21 mouse cellular contexts compared by ENCODE assay signal in genomic region chr2:72077490-72078139, GRCm38 (mm10).
A peak's percentile ranks its signal among the peaks of the same experiment; 100 is the strongest.
DNase-seq lines count a peak whose midpoint lies in the region; ATAC-seq and TF ChIP-seq lines count a peak whose summit lies in the region.
"Had no signal": no experiment of that assay in that cellular context is flagged by ENCODE, and none has a peak within 500 bp of the region (broad histone marks: within the 10 kb centered on the region; RNA-seq: fewer than 3 reads in every experiment).

No protein-coding gene starts in this region.

- H3K4me1 ChIP-seq in liver, postnatal 0 days (ENCODE audit: insufficient read depth) = peaks cover 2% of the 10 kb centered on the region; the same call in 1 of the 2 replicates
- peaks cover 17 to 25% of the 10 kb centered on the region in 2 experiments for H3K4me1 ChIP-seq in CH12.LX (ENCODE audit: control insufficient read depth in 1 of 2, insufficient read depth in 2 of 2)
- H3K4me1 ChIP-seq: embryonic facial prominence, embryonic 15.5 days; hindbrain, embryonic 12.5 days had no signal

- no peaks in the 10 kb centered on the region for H3K36me3 ChIP-seq in liver, postnatal 0 days (replicated peaks; ENCODE audit: insufficient read depth, low read length)
- no peaks in the 10 kb centered on the region for H3K36me3 ChIP-seq in CH12.LX (replicated peaks in 1 of 2; ENCODE audit: control insufficient read depth in 1 of 2, insufficient read depth in 1 of 2, low read length in 1 of 2)
- H3K36me3 ChIP-seq: embryonic facial prominence, embryonic 15.5 days; forebrain, embryonic 10.5 days; heart, embryonic 13.5 days; hindbrain, embryonic 12.5 days had no signal

- no peaks in the 10 kb centered on the region for H3K79me2 ChIP-seq in CH12.LX (replicated peaks; ENCODE audit: control insufficient read depth, extremely low read depth, insufficient read depth, poor library complexity, severe bottlenecking)

- no peak for TF ChIP-seq RAD21 in CH12.LX (IDR thresholded peaks at IDR 0.05; ENCODE audit: low read depth, low read length)

- H3K9me3 ChIP-seq in liver, postnatal 0 days (ENCODE audit: low read length) = no peaks in the 10 kb centered on the region
- no peaks in the 10 kb centered on the region for H3K9me3 ChIP-seq in CH12.LX (replicated peaks; ENCODE audit: low read length)
- H3K9me3 ChIP-seq: embryonic facial prominence, embryonic 15.5 days; forebrain, embryonic 10.5 days; heart, embryonic 13.5 days; hindbrain, embryonic 12.5 days had no signal

- no peak for TF ChIP-seq EP300 in liver, postnatal 0 days (IDR thresholded peaks at IDR 0.05; ENCODE audit: low read depth)
- no peak for TF ChIP-seq EP300 in CH12.LX (IDR thresholded peaks at IDR 0.05; ENCODE audit: low read length)

- H3K9ac ChIP-seq in liver, postnatal 0 days (replicated peaks) = no peak overlapping the region
- H3K9ac ChIP-seq in CH12.LX (ENCODE audit: insufficient read depth, low read depth) = no peak overlapping the region
- H3K9ac ChIP-seq: embryonic facial prominence, embryonic 15.5 days; heart, embryonic 13.5 days; hindbrain, embryonic 12.5 days had no signal

- H3K4me3 ChIP-seq in liver, postnatal 0 days (ENCODE audit: low read depth, low read length) = no peak overlapping the region
- H3K4me3 ChIP-seq in CH12.LX (replicated peaks in 1 of 3; ENCODE audit: low read depth in 2 of 3, low read length in 2 of 3, poor library complexity in 1 of 3) = no peak overlapping the region
- H3K4me3 ChIP-seq: embryonic facial prominence, embryonic 15.5 days; erythroblast, embryonic 14.5 days; forebrain, embryonic 10.5 days; heart, embryonic 13.5 days; hindbrain, embryonic 12.5 days had no signal

- no peak for DNase-seq in liver, postnatal 0 days
- DNase-seq in liver = no peak
- DNase-seq in 3T3-L1 (ENCODE audit: low read depth, low spot score) = peak; percentile 5
- no peak for DNase-seq in CH12.LX (ENCODE audit: extremely low read depth)
- no peak for DNase-seq in testis, postnatal 10 days (ENCODE audit: low spot score)
- no peak for DNase-seq in kidney, adult 8-10 months
- DNase-seq: cerebellum, adult 18-20 months; cerebellum, postnatal 14 days; embryo, embryonic 11 days; heart, postnatal 4 days had no signal

- in situ Hi-C loops in CH12.LX (cut with MboI; ENCODE audit: low pct_ligation_motif_present, low pct_unique_long_range_greater_than_20kb, low sequenced_read_pairs) = no loop called here

- TF ChIP-seq POLR2A in CH12.LX (IDR thresholded peaks at IDR 0.05; ENCODE audit: low read depth, low read length) = no peak

- no peak overlapping the region for H3K27ac ChIP-seq in liver, postnatal 0 days (ENCODE audit: low read depth)
- H3K27ac ChIP-seq in CH12.LX (ENCODE audit: insufficient read depth, low read depth) = no peak overlapping the region
- H3K27ac ChIP-seq: embryonic facial prominence, embryonic 15.5 days; forebrain, embryonic 10.5 days; heart, embryonic 13.5 days; hindbrain, embryonic 12.5 days had no signal

- peak; percentile 51 for ATAC-seq in liver, postnatal 0 days
- peak; percentile 51; the same call in 1 of the 2 replicates for ATAC-seq in megakaryocyte progenitor cell, adult 5-6 weeks (replicated peaks; ENCODE audit: poor library complexity)
- ATAC-seq: activated CD4-positive, CD25-positive, alpha-beta regulatory T cell, adult 4 months; CD4-positive, CD25-positive, alpha-beta regulatory T cell, adult 4 months; forebrain, embryonic 14.5 days; inflammation-experienced regulatory T-cells, adult 6 months had no signal

- WGBS in liver, postnatal 0 days (ENCODE audit: insufficient replicate concordance) = 53% methylated on average over 3 of the region's 3 CpGs

- dilution Hi-C loops in CH12.LX (cut with MboI; ENCODE audit: extremely low pct_ligation_motif_present, extremely low pct_unique_long_range_greater_than_20kb, low sequenced_read_pairs) = no loop called here

- TF ChIP-seq CTCF in liver, postnatal 0 days (IDR thresholded peaks at IDR 0.05; ENCODE audit: low read depth) = no peak
- no peak for TF ChIP-seq CTCF in CH12.LX (conservative IDR thresholded peaks at IDR 0.05 in 1 of 2, IDR thresholded peaks at IDR 0.05 in 1 of 2; ENCODE audit: low read depth in 2 of 2, low read length in 2 of 2)

- no peak overlapping the region for H3K4me2 ChIP-seq in liver, postnatal 0 days (ENCODE audit: low read depth, low read length)
- H3K4me2 ChIP-seq in CH12.LX (ENCODE audit: insufficient read depth, low read depth, poor library complexity, severe bottlenecking) = no peak overlapping the region
- H3K4me2 ChIP-seq: embryonic facial prominence, embryonic 15.5 days; heart, embryonic 13.5 days; hindbrain, embryonic 12.5 days had no signal

- no peaks in the 10 kb centered on the region for H3K27me3 ChIP-seq in liver, postnatal 0 days (ENCODE audit: insufficient read depth, low read length)
- no peaks in the 10 kb centered on the region for H3K27me3 ChIP-seq in CH12.LX (replicated peaks)
- H3K27me3 ChIP-seq: embryonic facial prominence, embryonic 15.5 days; heart, embryonic 13.5 days; hindbrain, embryonic 12.5 days; Patski had no signal

TF ChIP-seq in CH12.LX, 34 proteins besides CTCF, POLR2A, EP300 and RAD21:
- TF ChIP-seq ZMIZ1 (IDR thresholded peaks at IDR 0.05; ENCODE audit: low read depth, low read length) = peak; percentile 91
- TF ChIP-seq ZNF384 (IDR thresholded peaks at IDR 0.05; ENCODE audit: low read depth, low read length) = no peak
- TF ChIP-seq MAX (IDR thresholded peaks at IDR 0.05; ENCODE audit: low read length) = no peak
